Mouse (Mus musculus) spleen, adult 18-20 months (tissue): ENCODE results near the gene Arhgap30.
A peak's percentile ranks its signal among the peaks of the same experiment; 100 is the strongest.

ENCODE experiments used
- DNase-seq, 2 experiments: peaks; one replicate each; pipeline ENCODE4 v3.0.0; 2022; ENCODE audit warnings: mixed read lengths in 2 of 2

Gene Arhgap30

GRCm38 (mm10) chr1:171435974-171436373, 47.2 kb downstream of the Arhgap30 start:
- DNase-seq: no peak

- DNase-seq: peak; percentile 60 to 78
These were observed 48.7 kb downstream of the Arhgap30 start, which contains the start of gene F11r for GRCm38 (mm10) chr1:171437264-171438013. TSS of gene F11r (plus strand) at chr1:171437535.

GRCm38 (mm10) chr1:171438014-171438670, 49.4 kb downstream of the Arhgap30 start:
- no peak for DNase-seq

GRCm38 (mm10) chr1:171439072-171439471, 50.3 kb downstream of the Arhgap30 start:
- DNase-seq: no peak

- no peak for DNase-seq
These were observed 51.4 kb downstream of the Arhgap30 start for GRCm38 (mm10) chr1:171440025-171440725.

- no peak for DNase-seq
These were observed 53.0 kb downstream of the Arhgap30 start for GRCm38 (mm10) chr1:171441466-171442412.

GRCm38 (mm10) chr1:171442413-171442760, 53.6 kb downstream of the Arhgap30 start:
- no peak for DNase-seq

GRCm38 (mm10) chr1:171445050-171445449, 56.3 kb downstream of the Arhgap30 start:
- no peak for DNase-seq

GRCm38 (mm10) chr1:171446854-171447253, 58.1 kb downstream of the Arhgap30 start:
- no peak for DNase-seq

GRCm38 (mm10) chr1:171447692-171448091, 58.9 kb downstream of the Arhgap30 start:
- no peak for DNase-seq

- no peak for DNase-seq
These were observed 61.3 kb downstream of the Arhgap30 start for GRCm38 (mm10) chr1:171450062-171450461.

- no peak for DNase-seq
These were observed 62.2 kb downstream of the Arhgap30 start for GRCm38 (mm10) chr1:171451001-171451400.

- no peak for DNase-seq
These were observed 63.8 kb downstream of the Arhgap30 start for GRCm38 (mm10) chr1:171452522-171452921.

GRCm38 (mm10) chr1:171452923-171453322, 64.2 kb downstream of the Arhgap30 start:
- no peak for DNase-seq

- DNase-seq: no peak
These were observed 66.2 kb downstream of the Arhgap30 start for GRCm38 (mm10) chr1:171454926-171455325.

- no peak for DNase-seq
These were observed 68.8 kb downstream of the Arhgap30 start for GRCm38 (mm10) chr1:171457568-171457967.

- DNase-seq: no peak
These were observed 71.0 kb downstream of the Arhgap30 start for GRCm38 (mm10) chr1:171459791-171460190.
